Mouse (Mus musculus): ENCODE results near the gene 4930512M02Rik. TPM values are rescaled to one million over a fixed set of nuclear protein-coding genes. Genes with fewer than 3 reads are reported as not detected.
A peak's percentile ranks its signal among the peaks of the same experiment; 100 is the strongest.

4930512M02Rik gene
- total RNA-seq, 4 experiments from 2014 or later: not detected

DNA sequence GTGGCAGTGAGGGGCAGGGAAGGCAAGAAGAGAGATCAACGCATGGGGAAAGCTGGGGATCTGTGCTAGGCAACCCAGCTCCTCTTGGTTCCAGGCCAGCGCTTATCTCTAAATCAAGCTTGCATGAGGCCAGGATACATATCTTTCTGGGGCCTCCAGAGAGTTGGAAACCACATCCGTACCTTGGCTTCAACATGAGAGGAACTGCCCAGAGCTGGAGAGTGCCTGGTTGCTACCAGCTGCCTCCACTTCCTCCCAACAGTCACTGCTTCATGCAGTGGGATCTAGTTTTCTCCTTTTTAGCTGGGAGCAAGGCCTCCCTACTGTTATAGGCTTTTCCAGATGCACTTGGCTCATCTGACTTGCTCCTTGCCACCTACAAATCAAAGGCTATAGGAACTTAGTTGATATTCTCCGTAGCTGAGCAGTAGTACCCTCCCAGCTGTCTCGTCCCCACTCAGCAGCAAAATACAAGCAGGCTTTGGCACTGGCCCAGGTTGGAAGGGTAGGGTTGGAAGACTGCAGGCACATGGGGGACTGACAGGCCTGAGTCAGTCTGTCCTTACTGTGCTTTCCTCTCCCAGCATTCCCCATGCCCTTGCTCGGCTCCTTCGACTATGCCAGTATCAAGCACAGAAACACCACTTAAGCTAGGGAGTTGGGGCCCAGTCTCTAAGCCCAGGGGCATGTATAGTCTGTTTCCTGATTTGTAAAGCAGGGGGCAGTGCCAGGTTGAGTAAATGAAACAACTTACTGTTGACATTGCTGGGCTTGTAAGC, 63.2 kb downstream of the 4930512M02Rik start:
- peak; percentile 11 for DNase-seq (ENCODE audit: low spot score)

DNA sequence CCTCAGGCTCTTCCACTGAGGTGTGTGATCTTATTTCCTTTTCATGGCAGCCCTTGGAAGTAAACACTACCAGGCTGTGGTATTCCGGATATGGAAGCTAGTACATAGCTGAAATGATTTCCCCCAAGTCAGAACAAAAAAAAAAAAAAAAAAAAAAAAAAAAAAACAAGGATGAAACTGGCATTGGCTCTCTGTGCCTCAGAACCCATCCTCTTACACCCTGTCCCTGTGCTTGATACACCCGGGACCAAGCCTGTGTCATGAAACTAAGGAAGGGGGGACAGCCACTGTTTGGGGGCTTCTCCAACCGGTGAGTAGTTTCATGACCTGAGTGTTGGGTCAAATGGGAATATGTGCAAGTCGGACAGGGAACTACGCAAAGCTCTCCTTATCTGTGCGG, 66.5 kb downstream of the 4930512M02Rik start:
- DNase-seq (ENCODE audit: low spot score): no peak

DNA sequence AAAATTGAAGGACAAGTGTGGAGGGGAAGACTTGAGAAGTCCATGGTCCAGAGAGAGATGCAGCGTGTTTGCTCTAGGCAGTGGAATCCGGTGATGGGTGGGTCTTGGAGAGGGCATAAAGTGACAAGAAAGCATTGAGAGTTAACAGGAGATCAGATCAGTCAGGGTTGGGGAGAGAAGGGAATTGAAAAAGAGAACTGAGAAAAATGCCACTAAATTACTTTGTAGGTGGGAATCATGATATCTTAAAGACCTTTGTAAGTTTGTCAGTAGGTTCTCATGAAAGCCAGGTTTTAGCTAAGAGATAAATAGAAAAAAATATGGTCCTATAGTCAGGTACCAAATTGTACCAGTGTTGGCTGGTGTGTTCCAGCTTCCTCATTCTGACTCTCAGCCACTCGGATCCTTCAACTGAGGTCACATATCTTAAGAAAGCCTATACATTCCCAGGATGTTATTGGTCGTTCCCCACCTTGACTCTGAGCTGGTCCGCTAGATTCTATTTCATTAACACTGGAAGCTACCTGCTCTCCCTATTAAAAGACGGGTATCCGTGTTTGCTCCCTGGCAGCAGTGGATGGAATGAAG, 68.4 kb downstream of the 4930512M02Rik start:
- no peak for DNase-seq (ENCODE audit: low spot score)

DNA sequence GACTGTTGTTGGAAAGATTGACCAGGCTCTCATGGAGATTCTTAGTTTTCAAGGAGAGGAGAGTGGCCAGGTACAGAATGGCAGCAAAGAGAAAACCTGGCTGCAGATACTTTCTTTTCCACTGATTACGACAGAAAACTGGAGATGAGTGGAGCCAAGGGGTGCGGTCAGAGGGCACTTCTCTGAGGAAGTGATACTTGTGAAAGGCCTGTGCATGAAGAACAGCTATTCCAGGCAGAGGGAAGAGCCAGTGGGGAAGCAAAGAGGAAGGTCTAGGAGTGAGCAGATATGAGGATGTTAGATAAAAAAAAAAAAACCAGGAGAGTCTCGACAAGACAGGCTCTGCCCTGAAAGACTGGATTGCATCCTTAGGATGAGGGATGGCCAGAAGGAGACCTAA, 69.0 kb downstream of the 4930512M02Rik start:
- DNase-seq (ENCODE audit: low spot score): peak; percentile 8

DNA sequence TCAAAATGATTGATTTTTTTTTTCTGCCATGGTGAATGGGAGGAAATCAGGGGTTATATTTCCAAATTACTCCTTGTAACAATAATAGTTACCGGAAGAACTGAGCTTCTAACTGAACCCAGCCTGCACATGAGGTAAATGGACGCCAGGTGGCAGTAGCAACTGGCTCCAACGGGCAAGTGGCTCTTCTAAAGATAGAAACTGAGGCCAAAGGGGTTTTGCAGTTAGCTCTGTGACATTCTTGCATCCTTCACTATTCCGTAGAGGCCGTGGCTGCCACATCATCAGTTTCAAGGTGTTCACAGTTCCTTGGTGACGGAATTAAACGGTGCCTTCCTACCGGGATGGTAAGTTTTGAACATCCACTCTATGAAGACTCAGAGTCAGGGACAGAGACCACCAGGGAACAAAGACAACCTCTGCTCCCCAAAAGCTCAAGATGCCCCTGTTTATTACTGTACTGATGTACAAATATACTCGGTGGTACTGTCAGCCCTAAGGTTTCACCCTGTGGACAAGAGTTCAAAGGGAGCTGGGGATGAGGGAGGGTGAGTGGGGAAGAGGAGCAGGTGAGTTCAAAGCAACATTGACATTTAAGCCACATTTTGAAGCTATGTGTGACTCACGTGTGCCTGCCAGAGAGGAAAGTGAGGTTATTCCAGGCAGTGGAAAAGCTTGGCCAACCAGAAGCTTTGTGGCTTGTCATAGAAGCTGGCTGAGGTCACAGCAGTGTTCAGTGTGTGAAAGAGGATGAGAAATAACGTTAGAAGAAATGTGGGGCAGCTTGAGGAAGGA, 70.3 kb downstream of the 4930512M02Rik start:
- peak; percentile 35 for DNase-seq (ENCODE audit: low spot score)

DNA sequence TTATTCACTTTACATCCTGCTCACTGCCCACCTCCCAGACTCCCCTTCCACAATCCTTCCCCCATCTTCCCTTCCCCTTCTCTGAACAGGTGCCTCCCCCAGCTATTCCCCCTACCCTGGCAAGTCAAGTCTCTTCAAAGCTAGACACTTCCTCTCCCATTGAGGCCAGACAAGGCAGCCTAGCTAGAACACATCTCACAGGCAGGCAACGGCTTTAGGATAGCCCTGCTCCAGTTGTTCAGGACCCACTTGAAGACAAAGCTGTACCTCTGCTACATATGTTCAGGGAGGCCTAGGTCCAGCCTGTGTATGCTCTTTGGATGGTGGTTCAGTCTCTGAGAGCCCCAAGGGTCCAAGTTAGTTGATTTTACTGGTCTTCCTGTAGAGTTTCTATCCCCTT, 71.4 kb downstream of the 4930512M02Rik start:
- no peak for DNase-seq (ENCODE audit: low spot score)

DNA sequence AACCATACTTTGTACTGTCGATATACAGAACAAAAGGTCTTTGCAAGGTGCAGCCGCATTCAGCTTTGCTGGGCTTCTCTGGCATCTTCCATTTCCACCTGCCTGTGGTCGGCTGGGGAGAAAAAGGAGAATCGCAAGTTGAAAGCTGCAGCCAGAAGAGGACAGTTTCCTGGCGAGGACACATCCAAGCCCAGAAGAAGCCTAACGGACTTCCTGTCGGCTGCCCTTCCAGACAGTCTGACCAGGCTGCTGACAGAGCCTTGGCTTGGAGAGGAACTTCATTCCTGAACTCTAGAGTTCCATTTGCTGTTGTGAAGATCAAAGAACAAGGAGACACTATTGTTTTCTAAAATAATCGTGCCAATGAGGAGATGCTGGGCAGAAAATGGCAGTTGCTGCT, 72.1 kb downstream of the 4930512M02Rik start:
- DNase-seq (ENCODE audit: low spot score): no peak

DNA sequence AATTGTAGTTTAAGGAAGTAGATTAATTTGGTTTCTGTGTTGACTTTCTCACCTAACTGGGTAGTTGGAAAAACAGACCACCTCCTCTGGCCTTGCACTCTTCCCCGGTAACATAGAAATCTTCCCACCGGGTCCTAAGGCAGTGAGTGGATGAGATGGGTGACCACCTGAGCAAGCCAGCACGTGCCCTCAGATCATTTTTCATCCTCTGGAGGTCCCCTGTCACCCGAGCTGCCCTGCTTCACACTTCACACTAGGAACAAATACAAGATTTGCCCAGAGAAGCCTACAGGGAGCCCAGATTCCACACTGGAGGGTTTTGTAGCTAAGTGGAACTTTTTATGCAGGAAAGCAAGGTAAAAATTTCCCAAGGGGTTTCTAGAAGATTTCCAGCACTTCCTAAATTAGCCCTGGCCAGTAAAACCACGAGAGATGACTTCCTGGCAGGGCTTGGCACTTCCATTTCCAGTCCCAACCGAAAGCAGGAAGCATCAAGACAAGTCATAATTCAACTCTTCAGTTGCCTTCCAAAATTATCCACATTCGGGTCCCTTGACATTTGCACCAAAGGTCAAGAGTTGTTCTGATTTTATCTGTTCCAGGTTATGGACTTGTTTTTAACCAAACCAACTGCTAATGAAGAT, 79.9 kb downstream of the 4930512M02Rik start:
- no peak for DNase-seq (ENCODE audit: low spot score)

DNA sequence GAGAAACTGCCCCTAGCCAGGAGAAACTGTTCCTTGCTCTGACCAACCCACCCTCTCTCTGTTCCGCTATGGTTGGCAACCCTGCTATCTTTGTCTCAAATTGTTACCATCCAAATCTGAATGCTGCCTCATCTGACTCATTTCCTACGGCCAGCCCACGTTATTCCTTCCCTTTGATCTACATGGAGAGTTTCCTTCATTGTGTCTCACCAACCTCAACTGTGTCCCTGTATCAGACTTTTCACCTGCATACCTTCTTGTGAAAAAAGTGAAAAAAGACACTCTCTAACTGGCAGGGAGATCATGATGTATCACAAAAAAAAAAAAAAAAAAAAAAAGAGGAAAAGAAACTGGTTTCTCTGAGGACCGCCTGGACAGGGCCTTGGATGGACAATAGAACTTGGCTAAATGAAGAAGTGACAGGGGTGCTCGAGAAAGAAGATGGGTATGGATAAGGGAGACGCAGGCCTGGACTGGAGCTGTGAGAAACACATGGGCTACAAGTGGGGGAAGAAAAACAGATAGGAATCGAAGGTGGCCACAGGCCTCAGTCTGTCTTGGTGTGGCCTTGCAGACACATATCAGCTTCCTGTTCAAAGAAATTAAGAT, 80.6 kb downstream of the 4930512M02Rik start:
- DNase-seq (ENCODE audit: low spot score): no peak

DNA sequence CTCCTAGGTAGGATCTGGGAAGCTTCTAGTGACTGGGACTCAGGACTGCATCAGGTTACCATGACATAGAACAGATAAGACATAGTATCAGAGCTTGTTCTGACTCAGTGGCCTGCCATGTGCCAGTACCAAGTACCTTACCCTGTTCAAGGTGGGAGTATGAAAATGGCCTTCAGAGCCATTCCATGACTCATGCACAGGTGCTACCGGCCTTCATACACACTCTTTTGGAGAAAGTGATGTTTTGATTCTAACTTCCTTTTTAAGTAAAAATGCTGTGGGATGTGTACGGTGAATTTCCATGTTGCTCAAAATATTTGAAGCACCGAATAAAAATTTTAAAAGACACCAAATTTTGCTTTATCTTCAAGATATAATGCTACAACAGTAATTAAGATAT, 81.7 kb downstream of the 4930512M02Rik start:
- DNase-seq (ENCODE audit: low spot score): no peak

Other genes with a start within 250 kb of the 4930512M02Rik start
- 1 to 10 TPM in 2 of 4 experiments, under 1 TPM in 1, not detected in 1; 0.80 to 1.3 (median 1.3) TPM for gene Spata48, start 165.7 kb downstream of the 4930512M02Rik start, total RNA-seq (2022)
- gene Zpbp, start 165.4 kb downstream of the 4930512M02Rik start, total RNA-seq (2022): under 1 TPM; 0.57 to 0.73 (median 0.64) TPM
- 1 to 10 TPM in 3 of 4 experiments, under 1 TPM in 1; 0.92 to 1.7 (median 1.4) TPM for gene Ikzf1, start 57.2 kb upstream of the 4930512M02Rik start, total RNA-seq (2022)
- under 1 TPM; 0.28 to 0.46 (median 0.37) TPM for gene Fignl1, start 181.1 kb upstream of the 4930512M02Rik start, total RNA-seq (2022)

Measured in heart, adult 8-10 months (tissue).